Mouse (Mus musculus): Measurements from ENCODE around the gene Raver2.

Raver2 gene

DNA sequence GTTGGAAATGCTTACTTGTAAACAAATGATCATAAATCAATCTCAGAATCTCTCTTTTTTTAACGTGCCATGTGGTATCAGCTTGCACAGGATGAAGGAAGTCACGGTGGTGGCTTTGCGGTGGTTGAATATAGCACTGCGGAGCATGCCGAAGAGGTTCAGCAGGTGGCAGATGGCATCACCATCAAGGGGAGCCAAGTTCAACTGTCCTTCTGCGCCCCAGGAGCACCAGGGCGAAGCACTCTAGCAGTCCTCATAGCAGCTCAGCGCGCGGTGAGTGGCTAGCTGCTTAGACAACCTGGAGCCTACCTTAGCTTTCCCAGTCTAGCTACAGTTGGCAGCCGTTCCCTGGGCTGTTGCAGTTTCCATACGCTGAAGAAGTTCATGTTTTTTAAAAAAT, 38.3 kb downstream of the Raver2 start:
- DNase-seq (ENCODE audit: low read depth), result no peak

GRCm38 (mm10) chr4:101121002-101121401, 52.2 kb downstream of the Raver2 start:
- no peak for DNase-seq (ENCODE audit: low read depth)

- DNase-seq (ENCODE audit: low read depth), result no peak
Measured at GRCm38 (mm10) chr4:101135013-101135412, 66.2 kb downstream of the Raver2 start.

- DNase-seq (ENCODE audit: low read depth), result no peak
Measured at GRCm38 (mm10) chr4:101135909-101136308, 67.1 kb downstream of the Raver2 start.

GRCm38 (mm10) chr4:101137975-101138374, 69.2 kb downstream of the Raver2 start:
- no peak for DNase-seq (ENCODE audit: low read depth)

DNA sequence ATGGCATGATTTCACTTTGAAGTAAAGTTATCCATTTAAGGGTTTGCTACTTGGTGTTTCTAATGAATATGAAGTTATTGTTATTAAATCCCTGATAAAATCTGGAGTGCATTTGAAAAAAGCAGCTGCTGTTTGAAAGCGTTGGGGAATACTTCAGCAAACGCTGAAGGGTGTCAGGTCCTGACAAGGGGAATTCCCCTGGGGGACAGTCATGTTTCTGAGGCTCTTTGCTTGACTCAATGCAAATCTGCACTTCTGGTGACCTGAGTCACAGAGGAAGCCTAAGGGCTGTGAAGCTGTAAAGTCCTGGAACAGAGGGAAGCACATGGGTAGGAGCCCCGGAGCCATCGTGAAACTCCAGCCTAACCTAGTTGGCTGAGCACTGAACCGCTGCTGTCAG, 73.0 kb downstream of the Raver2 start:
- peak; percentile 19 for DNase-seq (ENCODE audit: low read depth)

DNA sequence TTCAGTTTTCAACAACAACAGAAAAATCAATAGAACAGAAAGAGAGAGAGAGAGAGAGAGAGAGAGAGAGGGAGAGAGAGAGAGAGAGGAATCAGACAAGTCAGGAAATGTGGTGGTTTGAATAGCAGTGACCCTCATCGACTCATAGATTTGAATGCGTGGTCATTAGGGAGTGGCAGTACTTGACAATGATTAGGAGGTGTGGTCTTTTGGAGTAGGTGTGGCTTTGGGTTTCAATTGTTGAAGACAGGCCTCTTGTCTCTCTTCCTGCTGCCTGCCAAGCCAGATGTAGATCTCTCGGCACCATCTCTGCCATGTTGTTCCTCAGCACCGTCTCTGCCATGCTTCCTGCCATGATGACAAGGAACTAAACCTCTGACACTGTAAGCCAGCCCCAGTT, 75.1 kb downstream of the Raver2 start:
- peak; percentile 13 for DNase-seq (ENCODE audit: low read depth)

- DNase-seq (ENCODE audit: low read depth), result peak; percentile 4
Measured at GRCm38 (mm10) chr4:101144361-101144760, 75.6 kb downstream of the Raver2 start.

- DNase-seq (ENCODE audit: low read depth), result peak; percentile 5
Measured at GRCm38 (mm10) chr4:101144790-101145189, 76.0 kb downstream of the Raver2 start.

- DNase-seq (ENCODE audit: low read depth), result peak; percentile 85
Measured at GRCm38 (mm10) chr4:101146047-101146745, 77.4 kb downstream of the Raver2 start.

DNA sequence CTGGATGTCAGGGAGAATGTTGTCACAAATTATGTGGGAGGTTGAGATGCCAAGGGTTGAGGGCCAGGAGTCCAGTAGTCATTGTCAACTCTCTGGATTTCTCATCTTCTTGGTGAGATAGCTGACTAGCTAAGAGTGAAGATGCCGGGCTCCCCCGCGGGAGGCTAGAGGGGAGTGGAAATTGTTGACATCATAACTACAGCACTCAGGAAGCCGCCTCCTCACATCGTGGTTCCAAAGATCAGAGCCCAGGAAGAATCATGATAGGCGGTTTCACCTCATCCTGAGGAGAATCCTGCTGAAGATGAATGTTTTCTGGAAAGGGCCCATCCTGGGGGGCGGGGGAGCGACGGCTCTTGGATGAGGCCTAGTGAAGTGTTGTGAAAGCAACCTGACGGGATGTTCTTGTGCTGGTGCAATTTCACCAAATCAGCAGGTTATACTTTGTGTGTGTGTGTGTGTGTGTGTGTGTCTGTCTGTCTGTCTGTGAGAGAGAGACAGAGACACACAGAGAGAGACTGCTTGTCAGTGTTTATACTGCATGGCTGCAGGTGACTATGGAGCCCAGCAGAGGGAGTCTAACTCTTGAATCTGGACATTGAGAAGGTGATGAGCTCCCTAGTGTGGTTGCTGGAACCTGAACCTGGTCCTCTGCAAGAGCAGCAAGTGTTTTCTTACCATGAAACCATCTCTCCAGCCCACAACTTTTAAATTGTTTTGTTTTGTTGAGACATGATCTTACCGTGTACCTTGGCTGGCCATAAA, 78.3 kb downstream of the Raver2 start:
- peak; percentile 38 for DNase-seq (ENCODE audit: low read depth)

DNA sequence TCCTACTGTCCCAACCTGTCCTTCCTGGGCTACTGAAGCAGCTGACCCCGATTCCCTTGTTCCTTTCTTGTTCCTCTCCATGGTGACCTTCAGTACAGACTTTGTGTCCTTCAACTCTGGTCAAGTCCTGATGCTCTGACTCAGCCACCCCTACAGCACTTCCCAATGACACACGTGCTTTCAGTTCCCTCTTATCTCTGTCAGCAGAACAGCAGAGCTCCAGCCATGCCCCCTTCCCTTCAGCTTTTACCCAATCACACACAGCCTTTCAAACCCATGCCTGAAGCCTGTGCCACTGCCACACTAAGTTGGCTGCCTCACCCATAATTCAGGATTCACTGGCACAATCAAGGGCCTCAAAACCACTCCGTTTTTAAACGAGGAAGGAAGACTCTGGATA, 86.8 kb downstream of the Raver2 start:
- DNase-seq (ENCODE audit: low read depth), result no peak

DNA sequence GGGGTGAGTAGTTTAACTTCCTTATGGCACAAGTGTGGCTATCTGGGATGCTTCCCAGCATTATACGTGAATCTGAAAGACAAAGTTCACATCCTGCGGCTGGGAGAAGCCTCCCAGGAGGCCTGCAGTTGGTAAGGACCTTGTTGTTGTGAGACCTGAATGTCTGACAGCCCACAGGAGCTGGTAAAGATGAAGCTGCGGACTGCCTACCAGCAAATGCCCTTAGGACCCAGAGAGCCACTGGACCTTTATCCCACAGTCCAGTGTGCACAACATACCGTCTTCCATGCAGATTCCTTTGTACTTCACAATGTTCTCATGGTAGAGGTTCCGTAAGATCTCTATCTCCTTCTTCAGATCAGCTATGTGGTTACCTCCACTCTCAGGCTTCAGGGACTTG, 88.7 kb downstream of the Raver2 start:
- DNase-seq (ENCODE audit: low read depth), result no peak

- DNase-seq (ENCODE audit: low read depth), result no peak
Measured at GRCm38 (mm10) chr4:101158282-101158681, 89.5 kb downstream of the Raver2 start.

DNA sequence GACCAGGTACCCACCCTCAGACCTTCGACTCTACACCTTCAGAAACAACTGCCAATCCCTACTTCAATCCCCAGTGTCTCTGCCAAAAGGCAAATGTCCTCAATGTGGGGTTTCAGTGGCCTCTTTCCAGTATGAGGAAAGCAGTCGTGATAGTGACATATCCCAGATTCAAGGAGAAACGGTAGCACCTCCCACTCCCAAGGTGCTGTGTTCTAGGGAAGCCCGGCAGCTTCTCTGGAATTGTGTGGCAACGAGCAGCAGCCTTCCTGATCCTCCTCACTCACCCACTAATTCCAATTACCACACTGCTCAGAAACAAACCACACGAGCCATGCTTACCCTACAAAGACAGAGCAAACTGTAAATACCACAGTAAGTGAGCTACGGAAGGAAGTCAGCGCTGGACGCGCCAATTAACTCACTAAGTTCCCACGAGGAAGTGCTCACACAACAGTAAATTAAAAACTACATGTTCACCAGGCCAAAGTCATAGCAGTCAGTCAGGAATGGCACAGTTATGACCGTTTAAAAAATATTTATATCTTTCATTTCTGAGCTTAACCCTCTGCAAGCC, 90.5 kb downstream of the Raver2 start:
- DNase-seq (ENCODE audit: low read depth), result no peak

- no peak for DNase-seq (ENCODE audit: low read depth)
Measured at GRCm38 (mm10) chr4:101160821-101161220, 92.0 kb downstream of the Raver2 start.

GRCm38 (mm10) chr4:101164189-101164588, 95.4 kb downstream of the Raver2 start:
- no peak for DNase-seq (ENCODE audit: low read depth)

- no peak for DNase-seq (ENCODE audit: low read depth)
Measured at GRCm38 (mm10) chr4:101164673-101165072, 95.9 kb downstream of the Raver2 start.

DNA sequence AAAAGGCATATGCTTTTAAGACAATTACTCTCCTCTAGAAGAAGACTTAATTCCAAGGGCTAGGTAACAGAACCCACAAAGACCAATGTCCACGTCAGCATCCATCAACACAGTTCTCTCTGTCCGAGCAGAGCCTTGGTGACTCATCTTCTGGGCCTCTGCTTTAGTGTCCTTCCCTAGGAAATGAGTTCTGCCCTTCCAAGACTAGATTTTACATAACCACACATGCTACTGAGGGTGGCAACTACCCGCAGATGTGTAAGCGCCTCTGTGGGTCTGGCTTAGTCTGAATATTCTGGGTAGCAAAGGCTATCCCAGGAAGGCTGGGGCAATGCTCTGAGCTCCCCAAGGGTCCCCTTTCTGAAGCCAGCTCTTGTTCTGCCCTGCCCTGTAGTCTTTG, 97.0 kb downstream of the Raver2 start:
- no peak for DNase-seq (ENCODE audit: low read depth)

- DNase-seq (ENCODE audit: low read depth), result peak; percentile 79
Measured at GRCm38 (mm10) chr4:101167777-101168176, 99.0 kb downstream of the Raver2 start.

DNA sequence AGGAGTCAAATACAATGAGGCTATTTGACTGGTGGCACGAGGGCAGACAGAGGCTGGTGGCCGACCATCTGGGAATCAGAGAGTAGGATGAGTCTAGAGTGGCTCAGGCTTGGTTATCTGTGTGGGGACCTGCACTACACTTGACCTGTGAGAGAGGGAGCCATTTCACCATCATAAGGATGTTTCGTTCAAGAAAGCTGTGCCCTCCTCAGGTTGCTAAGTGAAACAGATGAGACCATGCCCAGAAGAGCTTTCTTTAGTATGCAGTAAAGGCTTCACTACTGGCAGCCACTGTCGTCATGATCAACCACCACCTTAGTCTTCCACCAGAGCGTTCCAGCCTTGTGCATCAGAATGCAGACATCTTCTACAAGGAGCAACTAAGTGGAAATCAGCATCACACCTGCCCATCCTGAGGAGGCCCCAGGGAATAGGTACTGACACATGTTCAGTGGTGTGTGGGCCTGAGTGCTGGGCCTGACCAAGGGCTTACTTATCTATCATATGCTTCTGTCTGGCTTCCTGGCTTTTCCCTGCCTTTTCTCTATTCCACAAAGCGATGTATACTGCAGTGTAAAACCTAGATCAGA, 99.5 kb downstream of the Raver2 start:
- DNase-seq (ENCODE audit: low read depth), result peak; percentile 80

- DNase-seq (ENCODE audit: low read depth), result no peak
Measured at GRCm38 (mm10) chr4:101172738-101173137, 104.0 kb downstream of the Raver2 start.

Measured in induced T-regulatory cell, adult 2 months (primary cell).